Mouse (Mus musculus): ENCODE measurements around the gene Cd247. TPM values are rescaled to one million over a fixed set of nuclear protein-coding genes. Genes with fewer than 3 reads are reported as not detected.

Gene Cd247
- polyA plus RNA-seq, 1 experiment: 0.05 TPM

DNA sequence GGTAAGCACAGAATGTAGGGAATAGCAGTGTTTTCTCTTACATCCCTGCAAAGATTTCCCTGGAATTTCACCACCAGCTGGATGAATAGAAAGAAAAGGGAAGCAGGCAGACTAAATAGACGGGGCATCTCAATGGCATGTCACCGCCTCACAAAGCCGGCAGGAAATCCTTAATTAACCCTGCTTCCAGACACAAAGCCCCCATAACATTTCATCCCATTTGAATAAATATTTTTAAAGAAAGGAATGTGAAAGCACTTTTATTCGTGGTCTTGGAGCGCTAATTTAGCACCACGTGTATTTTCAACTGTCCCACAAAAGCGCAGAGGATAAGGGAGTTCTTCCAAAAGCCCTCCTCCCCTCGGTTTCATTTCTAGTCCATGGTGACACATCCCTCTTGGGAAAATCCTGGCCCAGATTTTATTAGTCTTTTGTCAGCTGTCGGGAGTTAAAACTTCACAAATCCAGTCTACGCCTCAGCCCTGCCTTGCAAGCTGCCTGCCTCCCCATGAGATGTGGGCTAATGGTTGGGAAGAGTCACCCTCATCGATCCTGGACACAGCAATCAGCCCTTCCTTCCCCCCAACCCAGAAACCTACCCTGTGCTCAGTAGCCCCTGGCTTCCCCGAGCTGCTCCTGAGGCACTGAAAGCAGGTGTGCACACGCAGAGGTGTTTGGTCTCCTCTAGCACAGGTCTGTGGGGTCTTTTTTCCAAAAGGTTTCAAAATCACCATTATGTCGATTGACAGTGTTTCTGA lies 26.2 kb downstream of the Cd247 start:
- H3K27me3 ChIP-seq (ENCODE audit: control insufficient read depth, insufficient read depth, insufficient read length): no peaks in the 10 kb centered on the region
- no peak overlapping the region for H3K4me3 ChIP-seq (ENCODE audit: insufficient read depth, poor library complexity, severe bottlenecking)
- H3K36me3 ChIP-seq (ENCODE audit: control insufficient read depth, insufficient read depth): no peaks in the 10 kb centered on the region
- H3ac ChIP-seq (ENCODE audit: control insufficient read depth, insufficient read length, low read depth): no peak overlapping the region
- no peaks in the 10 kb centered on the region for H3K79me2 ChIP-seq (ENCODE audit: control insufficient read depth, insufficient read depth)
- H3K79me3 ChIP-seq (ENCODE audit: low read depth): no peaks in the 10 kb centered on the region
- no peak for TF ChIP-seq USF1 (IDR thresholded peaks at IDR 0.05; ENCODE audit: low read depth)
- TF ChIP-seq CTCF (IDR thresholded peaks at IDR 0.05; ENCODE audit: control insufficient read depth, insufficient read depth, insufficient read length): no peak
- TF ChIP-seq MAX (IDR thresholded peaks at IDR 0.05): no peak
- TF ChIP-seq CEBPB (IDR thresholded peaks at IDR 0.05; ENCODE audit: low read depth): no peak
- no peak for TF ChIP-seq MYOD1 (IDR thresholded peaks at IDR 0.05; ENCODE audit: control insufficient read depth, insufficient read length, low read depth)
- TF ChIP-seq FOSL1 (IDR thresholded peaks at IDR 0.05; ENCODE audit: insufficient read depth, low read length, poor library complexity, severe bottlenecking): no peak
- no peak for TF ChIP-seq MYOG (IDR thresholded peaks at IDR 0.05; ENCODE audit: control insufficient read depth, extremely low read depth, insufficient read length)

DNA sequence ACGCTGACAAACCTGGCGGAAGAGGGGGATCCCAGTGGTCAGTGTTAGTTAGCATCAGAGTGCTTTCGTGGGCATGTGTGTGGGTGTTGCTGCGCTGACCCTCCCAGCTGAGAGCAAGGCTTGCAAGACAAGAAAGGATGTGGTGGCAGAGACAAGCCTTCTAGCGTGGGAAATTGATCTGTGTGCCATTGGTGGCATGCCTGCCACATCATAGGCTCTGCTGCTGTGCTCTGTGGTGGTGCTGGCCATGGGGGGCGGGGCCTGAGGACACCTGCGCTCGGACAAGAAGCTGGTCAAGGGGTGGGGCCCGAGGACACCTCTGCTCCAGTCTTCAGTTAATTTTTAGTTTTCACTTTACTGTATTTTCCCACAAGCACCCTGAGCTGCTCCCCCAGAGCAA lies 27.9 kb downstream of the Cd247 start:
- Histone ChIP-seq H3K27me3 (ENCODE audit: control insufficient read depth, insufficient read depth, insufficient read length) (no peaks in the 10 kb centered on the region), H3K4me3 (ENCODE audit: insufficient read depth, poor library complexity, severe bottlenecking) (no peak overlapping the region), H3ac (ENCODE audit: control insufficient read depth, insufficient read length, low read depth) (no peak overlapping the region), H3K79me2 (ENCODE audit: control insufficient read depth, insufficient read depth) (no peaks in the 10 kb centered on the region), H3K36me3 (ENCODE audit: control insufficient read depth, insufficient read depth) (no peaks in the 10 kb centered on the region), H3K79me3 (ENCODE audit: low read depth) (no peaks in the 10 kb centered on the region)
- TF ChIP-seq MYOG (IDR thresholded peaks at IDR 0.05; ENCODE audit: control insufficient read depth, extremely low read depth, insufficient read length) (no peak), CTCF (IDR thresholded peaks at IDR 0.05; ENCODE audit: control insufficient read depth, insufficient read depth, insufficient read length) (no peak), MAX (IDR thresholded peaks at IDR 0.05) (no peak), FOSL1 (IDR thresholded peaks at IDR 0.05; ENCODE audit: insufficient read depth, low read length, poor library complexity, severe bottlenecking) (no peak)

DNA sequence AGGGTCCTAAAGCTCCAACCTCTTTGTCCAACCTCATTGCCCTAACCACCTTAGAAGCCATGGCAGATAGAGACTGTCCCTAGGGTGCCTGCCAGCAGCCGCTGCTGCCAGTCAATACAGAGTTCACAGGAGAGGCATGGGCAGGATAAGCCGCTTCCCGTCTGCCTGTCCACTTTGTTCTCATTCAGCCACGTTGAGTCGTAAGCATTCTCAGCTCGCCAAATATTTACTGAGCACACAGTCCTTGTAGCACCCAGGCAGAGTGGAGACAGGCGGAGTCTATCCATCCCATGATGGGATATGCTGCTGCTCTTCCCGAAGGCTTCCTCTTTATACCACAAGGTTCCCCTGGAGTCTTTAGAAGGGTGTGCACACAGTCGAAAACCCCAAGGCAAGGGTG lies 28.8 kb downstream of the Cd247 start:
- no peak for TF ChIP-seq MYOG (IDR thresholded peaks at IDR 0.05; ENCODE audit: control insufficient read depth, extremely low read depth, insufficient read length)
- TF ChIP-seq MYOD1 (IDR thresholded peaks at IDR 0.05; ENCODE audit: control insufficient read depth, insufficient read length, low read depth): peak; percentile 22
- no peak for TF ChIP-seq USF1 (IDR thresholded peaks at IDR 0.05; ENCODE audit: low read depth)
- no peak overlapping the region for H3K4me3 ChIP-seq (ENCODE audit: insufficient read depth, poor library complexity, severe bottlenecking)
- no peaks in the 10 kb centered on the region for H3K27me3 ChIP-seq (ENCODE audit: control insufficient read depth, insufficient read depth, insufficient read length)
- no peaks in the 10 kb centered on the region for H3K79me3 ChIP-seq (ENCODE audit: low read depth)
- H3K36me3 ChIP-seq (ENCODE audit: control insufficient read depth, insufficient read depth): no peaks in the 10 kb centered on the region
- H3K79me2 ChIP-seq (ENCODE audit: control insufficient read depth, insufficient read depth): no peaks in the 10 kb centered on the region
- H3ac ChIP-seq (ENCODE audit: control insufficient read depth, insufficient read length, low read depth): no peak overlapping the region

DNA sequence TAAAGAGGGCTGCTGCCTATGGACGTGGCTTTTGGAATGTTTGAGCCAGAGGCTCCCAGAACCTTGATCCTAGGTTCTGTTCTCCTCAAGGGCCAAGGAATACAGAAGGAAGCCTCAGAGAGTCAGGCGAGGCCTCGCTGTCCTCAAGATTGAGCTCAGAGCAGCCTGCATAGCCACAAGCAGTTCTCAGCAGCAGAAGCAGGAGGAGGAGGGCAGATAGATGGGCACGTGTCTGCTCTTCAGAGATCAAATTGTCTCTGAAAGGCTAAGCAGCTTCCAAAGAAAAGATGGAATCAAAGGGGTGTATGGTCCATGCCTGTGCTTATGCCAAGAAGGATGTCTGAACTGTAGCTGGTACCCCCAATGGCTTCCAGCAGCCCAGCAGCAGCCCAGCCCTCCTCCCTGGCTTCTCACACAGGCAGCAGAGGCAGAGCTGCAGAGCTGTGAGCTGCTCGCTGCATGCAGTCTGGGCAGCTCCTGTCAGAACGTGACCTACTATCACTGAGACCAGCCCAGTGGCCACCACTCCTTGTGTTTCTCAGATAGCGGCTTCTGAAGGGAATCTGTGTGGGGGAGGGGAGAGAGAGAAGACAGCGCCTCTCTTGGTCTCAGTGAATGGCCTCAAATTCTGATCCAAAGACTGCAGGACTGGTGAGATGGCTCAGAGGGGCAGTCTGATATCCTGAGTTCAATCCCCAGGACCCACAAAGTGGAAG lies 29.8 kb downstream of the Cd247 start:
- no peaks in the 10 kb centered on the region for H3K27me3 ChIP-seq (ENCODE audit: control insufficient read depth, insufficient read depth, insufficient read length)
- no peaks in the 10 kb centered on the region for H3K79me3 ChIP-seq (ENCODE audit: low read depth)
- H3K36me3 ChIP-seq (ENCODE audit: control insufficient read depth, insufficient read depth): no peaks in the 10 kb centered on the region
- TF ChIP-seq MYOD1 (IDR thresholded peaks at IDR 0.05; ENCODE audit: control insufficient read depth, insufficient read length, low read depth) (no peak), USF1 (IDR thresholded peaks at IDR 0.05; ENCODE audit: low read depth) (no peak), CEBPB (IDR thresholded peaks at IDR 0.05; ENCODE audit: low read depth) (no peak), MYOG (IDR thresholded peaks at IDR 0.05; ENCODE audit: control insufficient read depth, extremely low read depth, insufficient read length) (no peak), CTCF (IDR thresholded peaks at IDR 0.05; ENCODE audit: control insufficient read depth, insufficient read depth, insufficient read length) (no peak), MAX (IDR thresholded peaks at IDR 0.05) (no peak), FOSL1 (IDR thresholded peaks at IDR 0.05; ENCODE audit: insufficient read depth, low read length, poor library complexity, severe bottlenecking) (no peak)
- no peak overlapping the region for H3ac ChIP-seq (ENCODE audit: control insufficient read depth, insufficient read length, low read depth)
- no peak overlapping the region for H3K4me3 ChIP-seq (ENCODE audit: insufficient read depth, poor library complexity, severe bottlenecking)
- H3K79me2 ChIP-seq (ENCODE audit: control insufficient read depth, insufficient read depth): no peaks in the 10 kb centered on the region

DNA sequence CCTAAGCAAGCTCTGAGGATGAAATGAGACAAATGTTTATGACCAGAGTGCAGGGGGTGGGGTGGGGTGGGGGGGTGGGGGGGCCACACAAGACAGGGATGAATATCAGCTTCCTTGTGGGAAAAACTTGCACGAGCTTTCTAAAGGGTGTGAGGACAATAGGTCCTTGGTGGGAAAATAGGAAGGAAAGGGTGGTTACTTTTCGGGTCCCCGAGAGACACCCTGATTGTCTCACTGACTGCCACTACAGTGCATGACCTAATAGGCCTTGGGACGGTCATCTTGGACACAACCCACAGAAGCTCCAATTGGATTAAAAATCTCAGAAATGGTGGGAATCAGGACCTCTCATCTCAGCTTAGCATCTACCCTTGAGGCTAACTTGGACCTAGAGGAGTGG lies 30.7 kb downstream of the Cd247 start:
- Histone ChIP-seq H3K4me3 (ENCODE audit: insufficient read depth, poor library complexity, severe bottlenecking) (no peak overlapping the region), H3K27me3 (ENCODE audit: control insufficient read depth, insufficient read depth, insufficient read length) (no peaks in the 10 kb centered on the region), H3K36me3 (ENCODE audit: control insufficient read depth, insufficient read depth) (no peaks in the 10 kb centered on the region), H3K79me3 (ENCODE audit: low read depth) (no peaks in the 10 kb centered on the region), H3ac (ENCODE audit: control insufficient read depth, insufficient read length, low read depth) (no peak overlapping the region), H3K79me2 (ENCODE audit: control insufficient read depth, insufficient read depth) (no peaks in the 10 kb centered on the region)
- TF ChIP-seq FOSL1 (IDR thresholded peaks at IDR 0.05; ENCODE audit: insufficient read depth, low read length, poor library complexity, severe bottlenecking): no peak
- TF ChIP-seq USF1 (IDR thresholded peaks at IDR 0.05; ENCODE audit: low read depth): no peak

DNA sequence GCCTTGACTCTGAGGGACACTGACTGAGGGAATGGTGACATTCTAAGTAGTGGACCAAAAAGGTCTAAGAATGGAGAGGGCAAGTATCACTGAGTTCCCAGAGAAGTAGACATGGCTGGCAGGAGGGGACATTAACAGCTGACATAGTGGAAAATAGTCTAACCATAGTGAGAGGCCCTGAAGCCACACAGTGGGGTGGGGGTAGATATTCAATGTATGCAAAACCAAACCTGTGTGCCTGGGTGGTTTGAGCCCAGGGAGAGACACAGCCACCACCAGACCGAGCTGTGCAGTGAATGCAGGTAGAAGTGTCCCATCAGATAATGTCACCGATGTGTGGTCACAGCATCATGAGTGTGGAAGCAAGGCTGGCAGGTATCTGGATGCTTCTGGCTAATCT lies 33.5 kb downstream of the Cd247 start:
- no peaks in the 10 kb centered on the region for H3K36me3 ChIP-seq (ENCODE audit: control insufficient read depth, insufficient read depth)
- no peak overlapping the region for H3ac ChIP-seq (ENCODE audit: control insufficient read depth, insufficient read length, low read depth)
- H3K79me2 ChIP-seq (ENCODE audit: control insufficient read depth, insufficient read depth): no peaks in the 10 kb centered on the region
- no peak overlapping the region for H3K4me3 ChIP-seq (ENCODE audit: insufficient read depth, poor library complexity, severe bottlenecking)
- H3K79me3 ChIP-seq (ENCODE audit: low read depth): no peaks in the 10 kb centered on the region
- TF ChIP-seq MYOD1 (IDR thresholded peaks at IDR 0.05; ENCODE audit: control insufficient read depth, insufficient read length, low read depth) (no peak), MAX (IDR thresholded peaks at IDR 0.05) (no peak), MYOG (IDR thresholded peaks at IDR 0.05; ENCODE audit: control insufficient read depth, extremely low read depth, insufficient read length) (no peak), USF1 (IDR thresholded peaks at IDR 0.05; ENCODE audit: low read depth) (no peak), CEBPB (IDR thresholded peaks at IDR 0.05; ENCODE audit: low read depth) (no peak), CTCF (IDR thresholded peaks at IDR 0.05; ENCODE audit: control insufficient read depth, insufficient read depth, insufficient read length) (no peak), FOSL1 (IDR thresholded peaks at IDR 0.05; ENCODE audit: insufficient read depth, low read length, poor library complexity, severe bottlenecking) (no peak)
- H3K27me3 ChIP-seq (ENCODE audit: control insufficient read depth, insufficient read depth, insufficient read length): no peaks in the 10 kb centered on the region
